Mouse (Mus musculus) layer of hippocampus, postnatal 14 days (tissue): ENCODE data around the gene Gm26965. TPM values are rescaled to one million over a fixed set of nuclear protein-coding genes. Genes with fewer than 3 reads are reported as not detected.

Experiments used
- total RNA-seq, 2 experiments: library from RNA; stranded (reverse); gene quantifications; 2 replicates each; pipeline ENCODE4 v1.2.3; 2021

The Gm26965 gene
- total RNA-seq, 2 experiments from 2014 or later = not detected

Other genes with a start within 250 kb of the Gm26965 start
- gene Zfp458, start 247.7 kb downstream of the Gm26965 start, total RNA-seq = 10 to 100 TPM; 18.4 to 20.1 TPM
- gene Zfp457, start 219.7 kb downstream of the Gm26965 start, total RNA-seq = 1 to 10 TPM; 5.4 to 6.3 TPM
- 1 to 10 TPM; 3.0 to 3.2 TPM for gene Zfp595, start 193.6 kb downstream of the Gm26965 start, total RNA-seq
- not detected for gene Gm28044, start 165.6 kb downstream of the Gm26965 start, total RNA-seq
- 1 to 10 TPM in 1 of 2 experiments, under 1 TPM in 1; 0.90 to 1.0 TPM for gene Zfp953, start 165.5 kb downstream of the Gm26965 start, total RNA-seq
- under 1 TPM in 1 of 2 experiments, not detected in 1; 0.64 TPM for gene Gm28041, start 150.4 kb downstream of the Gm26965 start, total RNA-seq
- gene Zfp456, start 150.3 kb downstream of the Gm26965 start, total RNA-seq = 1 to 10 TPM in 1 of 2 experiments, under 1 TPM in 1; 0.60 to 1.0 TPM
- gene Zfp429, start 126.3 kb downstream of the Gm26965 start, total RNA-seq = 1 to 10 TPM; 1.1 to 2.1 TPM
- 1 to 10 TPM; 1.8 to 2.1 TPM for gene Zfp459, start 104.7 kb downstream of the Gm26965 start, total RNA-seq
- gene Zfp874a, start 74.5 kb downstream of the Gm26965 start, total RNA-seq = 10 to 100 TPM; 11.5 to 11.7 TPM
- 10 to 100 TPM; 13.1 to 16.3 TPM for gene Zfp874b, start 41.9 kb downstream of the Gm26965 start, total RNA-seq
- gene Zfp58, start 25.6 kb downstream of the Gm26965 start, total RNA-seq = 1 to 10 TPM; 8.2 to 8.8 TPM
- 10 to 100 TPM; 22.3 to 23.4 TPM for gene Zfp87, start within 50 bp of the Gm26965 start, total RNA-seq
- gene Zfp748, start 27.7 kb upstream of the Gm26965 start, total RNA-seq = 1 to 10 TPM; 8.8 TPM
- 1 to 10 TPM; 7.7 to 8.8 TPM for gene Zfp729b, start 83.6 kb upstream of the Gm26965 start, total RNA-seq
- gene Gm49345, start 111.6 kb upstream of the Gm26965 start, total RNA-seq = 1 to 10 TPM; 1.3 to 1.5 TPM
- 10 to 100 TPM in 1 of 2 experiments, 1 to 10 TPM in 1; 9.8 to 10.4 TPM for gene Zfp729a, start 111.6 kb upstream of the Gm26965 start, total RNA-seq
- 10 to 100 TPM; 23.7 to 24.0 TPM for gene Zfp738, start 160.9 kb upstream of the Gm26965 start, total RNA-seq
- 10 to 100 TPM; 13.5 to 15.1 TPM for gene Zfp65, start 203.0 kb upstream of the Gm26965 start, total RNA-seq
- gene Zfp85, start 229.1 kb upstream of the Gm26965 start, total RNA-seq = 1 to 10 TPM; 5.7 to 6.9 TPM